Mouse (Mus musculus): ENCODE results near the gene Ap4e1.

GRCm38 (mm10) chr2:127000406-127001324, 7.9 kb upstream of the Ap4e1 start:
- TF ChIP-seq CTCF (IDR thresholded peaks at IDR 0.05; ENCODE audit: low read depth) (no peak), EP300 (IDR thresholded peaks at IDR 0.05; ENCODE audit: low read depth) (no peak)

Measured in liver, embryonic 14.5 days (tissue).